8 mouse cellular contexts compared by ENCODE assay signal in genomic region chr7:19910421-19911291, GRCm38 (mm10). TPM values are rescaled to one million over a fixed set of nuclear protein-coding genes. Genes with fewer than 3 reads are reported as not detected.
DNase-seq lines count a peak whose midpoint lies in the region; ATAC-seq and TF ChIP-seq lines count a peak whose summit lies in the region.

No protein-coding gene starts in this region.

- H3K9ac ChIP-seq in forebrain, embryonic 16.5 days (replicated peaks; ENCODE audit: low read depth, low read length) = no peak overlapping the region

- ATAC-seq in G1E (ENCODE audit: extremely low read depth, insufficient number of reproducible peaks, low FRiP score, poor library complexity, severe bottlenecking) = no peak
- ATAC-seq in forebrain, embryonic 16.5 days = peak; percentile 74

- TF ChIP-seq CTCF in G1E (IDR thresholded peaks at IDR 0.05; ENCODE audit: low read depth, low read length) = peak; percentile 90

- H3K4me2 ChIP-seq in forebrain, embryonic 16.5 days (ENCODE audit: low read length) = no peak overlapping the region

- no peaks in the 10 kb centered on the region for H3K36me3 ChIP-seq in G1E (replicated peaks)
- peaks cover 3% of the 10 kb centered on the region; the same call in 1 of the 2 replicates for H3K36me3 ChIP-seq in forebrain, embryonic 16.5 days (ENCODE audit: control insufficient read depth, insufficient read depth)
- H3K36me3 ChIP-seq in hindbrain, embryonic 10.5 days = peaks cover 30% of the 10 kb centered on the region

- 50% methylated on average over 21 of the region's 21 CpGs for WGBS in forebrain, embryonic 16.5 days
- WGBS in hindbrain, embryonic 10.5 days = 50% methylated on average over 21 of the region's 21 CpGs

- H3K4me1 ChIP-seq in G1E (ENCODE audit: insufficient read depth, low read depth, low read length) = no peaks in the 10 kb centered on the region
- no peaks in the 10 kb centered on the region for H3K4me1 ChIP-seq in forebrain, embryonic 16.5 days (replicated peaks; ENCODE audit: control insufficient read depth, insufficient read depth, low read length)
- H3K4me1 ChIP-seq in hindbrain, embryonic 10.5 days (replicated peaks) = no peaks in the 10 kb centered on the region

- H3K4me3 ChIP-seq in G1E (ENCODE audit: low read depth, low read length) = no peak overlapping the region
- no peak overlapping the region for H3K4me3 ChIP-seq in forebrain, embryonic 16.5 days (replicated peaks; ENCODE audit: low read length)
- no peak overlapping the region for H3K4me3 ChIP-seq in hindbrain, embryonic 10.5 days

- H3K27me3 ChIP-seq in G1E (ENCODE audit: insufficient read depth, low read length) = no peaks in the 10 kb centered on the region
- no peaks in the 10 kb centered on the region for H3K27me3 ChIP-seq in forebrain, embryonic 16.5 days (replicated peaks; ENCODE audit: control insufficient read depth, insufficient read depth, low read length)
- no peaks in the 10 kb centered on the region for H3K27me3 ChIP-seq in hindbrain, embryonic 10.5 days (ENCODE audit: insufficient read depth, poor library complexity, severe bottlenecking)

- no peaks in the 10 kb centered on the region for H3K9me3 ChIP-seq in G1E (replicated peaks)
- no peaks in the 10 kb centered on the region for H3K9me3 ChIP-seq in forebrain, embryonic 16.5 days (ENCODE audit: control insufficient read depth, low read length)
- 0 out of 2 replicates have a peak, but pooled peaks cover 6% of the 10 kb centered on the region for H3K9me3 ChIP-seq in hindbrain, embryonic 10.5 days

- H3K27ac ChIP-seq in forebrain, embryonic 16.5 days (ENCODE audit: low read length) = no peak overlapping the region
- H3K27ac ChIP-seq in hindbrain, embryonic 10.5 days = no peak overlapping the region

- DNase-seq in G1E (ENCODE audit: low spot score) = peak; percentile 42
- DNase-seq in cerebellum, adult 18-20 months = peak; percentile 66 to 84
- peak; percentile 83 for DNase-seq in hindbrain, embryonic 10.5 days (ENCODE audit: low spot score)
- DNase-seq in layer of hippocampus, adult 9-11 months = peak; percentile 53
- peak; percentile 86 for DNase-seq in lung, postnatal 10 days
- peak; percentile 78 for DNase-seq in ovary, postnatal 36 days (ENCODE audit: low spot score)
- peak; percentile 86 for DNase-seq in thymus, postnatal 36 days

RNA-seq across cellular contexts. Expression of gene Pvr, which starts 10.3 kb away (rescaled TPM):
- not detected in 2 replicates for total RNA-seq in G1E (2014; fragmentation: Nextera tagmentation)
- total RNA-seq in G1E (2017) = 0.17 and 0.33 TPM in 2 replicates
- not detected in 2 replicates for polyA plus RNA-seq in G1E (2012)
- polyA plus RNA-seq in forebrain, embryonic 16.5 days (2015; fragmentation: Nextera tagmentation; extraction: Ambion mirVana) = 7.6 and 10.3 TPM in 2 replicates
- 4.4 and 5.4 TPM in 2 replicates for polyA plus RNA-seq in hindbrain, embryonic 10.5 days (2016; fragmentation: Nextera tagmentation; extraction: Ambion mirVana)

RNA-seq across cellular contexts. Expression of gene Ceacam19, which starts 22.9 kb away (rescaled TPM):
- not detected in 2 replicates for total RNA-seq in G1E (2014; fragmentation: Nextera tagmentation)
- total RNA-seq in G1E (2017) = 0.05 TPM in 1 of 2 replicates, not detected in the other
- polyA plus RNA-seq in G1E (2012) = not detected in 2 replicates
- not detected in 2 replicates for polyA plus RNA-seq in forebrain, embryonic 16.5 days (2015; fragmentation: Nextera tagmentation; extraction: Ambion mirVana)
- polyA plus RNA-seq in hindbrain, embryonic 10.5 days (2016; fragmentation: Nextera tagmentation; extraction: Ambion mirVana) = not detected in 2 replicates

RNA-seq across cellular contexts. Expression of gene Igsf23, which starts 39.9 kb away (rescaled TPM):
- not detected in 2 replicates for total RNA-seq in G1E (2014; fragmentation: Nextera tagmentation)
- 0.11 TPM in 1 of 2 replicates, not detected in the other for total RNA-seq in G1E (2017)
- polyA plus RNA-seq in G1E (2012) = not detected in 2 replicates
- polyA plus RNA-seq in forebrain, embryonic 16.5 days (2015; fragmentation: Nextera tagmentation; extraction: Ambion mirVana) = not detected in 2 replicates
- 0.21 and 0.41 TPM in 2 replicates for polyA plus RNA-seq in hindbrain, embryonic 10.5 days (2016; fragmentation: Nextera tagmentation; extraction: Ambion mirVana)

RNA-seq across cellular contexts. Expression of gene Ceacam16, which starts 49.6 kb away (rescaled TPM):
- total RNA-seq in G1E (2014; fragmentation: Nextera tagmentation) (1.7 and 4.1 TPM in 2 replicates), G1E (2017) (2.3 and 2.8 TPM in 2 replicates)
- 2.2 and 3.2 TPM in 2 replicates for polyA plus RNA-seq in G1E (2012)
- polyA plus RNA-seq in forebrain, embryonic 16.5 days (2015; fragmentation: Nextera tagmentation; extraction: Ambion mirVana) = 0.46 and 0.77 TPM in 2 replicates
- polyA plus RNA-seq in hindbrain, embryonic 10.5 days (2016; fragmentation: Nextera tagmentation; extraction: Ambion mirVana) = not detected in 2 replicates

RNA-seq across cellular contexts. Expression of gene Ceacam20, which starts 54.6 kb away (rescaled TPM):
- total RNA-seq in G1E (2014; fragmentation: Nextera tagmentation) (not detected in 2 replicates), G1E (2017) (not detected in 2 replicates)
- not detected in 2 replicates for polyA plus RNA-seq in G1E (2012)
- polyA plus RNA-seq in forebrain, embryonic 16.5 days (2015; fragmentation: Nextera tagmentation; extraction: Ambion mirVana) = not detected in 2 replicates
- not detected in 2 replicates for polyA plus RNA-seq in hindbrain, embryonic 10.5 days (2016; fragmentation: Nextera tagmentation; extraction: Ambion mirVana)
